Mouse (Mus musculus): ENCODE measurements around the gene Neurod1. TPM values are rescaled to one million over a fixed set of nuclear protein-coding genes. Genes with fewer than 3 reads are reported as not detected.

Neurod1 gene
- polyA plus RNA-seq, 1 experiment from 2014 or later = 12.8 TPM

DNA sequence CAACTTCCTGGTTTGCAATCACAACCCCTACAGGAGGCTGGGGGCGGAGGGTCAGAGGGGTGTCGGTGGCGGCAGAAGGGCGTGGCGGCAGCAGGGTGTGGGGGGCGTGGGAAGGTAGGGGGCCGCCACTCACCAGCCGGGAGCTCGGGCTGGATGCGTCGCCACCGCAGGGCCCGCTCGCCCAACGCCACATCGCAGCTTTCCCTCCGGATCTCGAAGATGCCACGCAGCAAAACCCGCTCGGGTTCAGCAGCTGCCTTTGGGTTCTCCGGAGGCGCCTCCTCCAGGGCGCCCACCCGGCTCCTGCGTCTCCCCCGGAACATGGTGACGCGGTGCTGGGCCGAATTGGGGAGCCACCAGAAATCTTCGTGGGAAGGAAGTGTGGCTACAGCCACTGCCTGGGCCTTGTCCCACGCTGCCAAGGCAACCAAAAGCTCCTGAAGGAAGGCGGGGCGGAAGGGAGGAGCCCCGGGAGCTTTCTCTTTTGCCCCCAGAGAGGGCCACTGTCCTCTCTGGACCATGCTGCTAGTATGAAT is 27.9 kb downstream of the Neurod1 start:
- no peaks in the 10 kb centered on the region for H3K36me3 ChIP-seq (ENCODE audit: control insufficient read depth, insufficient read depth, low read length)
- peak overlapping the region; percentile 70 for H3K4me2 ChIP-seq (ENCODE audit: low read length)
- no peak overlapping the region for H3K27ac ChIP-seq (ENCODE audit: low read length)
- peak overlapping the region; percentile 57 for H3K9ac ChIP-seq (ENCODE audit: low read depth, low read length)
- no peaks in the 10 kb centered on the region for H3K9me3 ChIP-seq (replicated peaks; ENCODE audit: control insufficient read depth, low read length, poor library complexity, severe bottlenecking)
- H3K4me1 ChIP-seq (ENCODE audit: control insufficient read depth, insufficient read depth, low read length) = peaks cover 5% of the 10 kb centered on the region
- ATAC-seq = peak; percentile 67; the same call in 1 of the 2 replicates
- under 1% methylated on average over 35 of the region's 35 CpGs for WGBS
- peaks cover 11% of the 10 kb centered on the region for H3K27me3 ChIP-seq (ENCODE audit: control insufficient read depth, insufficient read depth, low read depth, low read length)
- H3K4me3 ChIP-seq (ENCODE audit: low read depth, low read length) = peak overlapping the region; percentile 42

DNA sequence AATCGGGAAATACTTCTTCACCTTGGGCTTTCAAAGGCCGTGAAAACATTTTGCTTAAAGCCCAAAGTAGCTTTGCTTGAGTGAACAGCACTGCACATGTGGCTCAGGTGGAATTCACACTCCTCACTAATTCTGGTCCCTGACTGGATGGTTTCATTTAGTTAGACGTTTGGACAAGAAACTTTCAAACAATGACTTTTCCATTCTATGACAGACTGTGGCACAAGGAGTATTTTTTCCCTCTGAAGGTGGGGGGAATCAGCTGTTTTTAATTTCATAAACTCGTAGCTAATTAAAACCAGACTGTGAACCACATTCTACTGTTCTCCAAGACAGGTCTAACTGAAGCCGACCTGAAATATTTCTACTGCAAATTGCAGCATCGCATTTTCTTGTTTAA is 28.5 kb downstream of the Neurod1 start:
- no peak overlapping the region for H3K27ac ChIP-seq (ENCODE audit: low read length)
- WGBS = 29% methylated on average over 6 of the region's 6 CpGs
- H3K9ac ChIP-seq (ENCODE audit: low read depth, low read length) = no peak overlapping the region
- no peaks in the 10 kb centered on the region for H3K9me3 ChIP-seq (replicated peaks; ENCODE audit: control insufficient read depth, low read length, poor library complexity, severe bottlenecking)
- peaks cover 11% of the 10 kb centered on the region for H3K27me3 ChIP-seq (ENCODE audit: control insufficient read depth, insufficient read depth, low read depth, low read length)
- H3K4me2 ChIP-seq (ENCODE audit: low read length) = no peak overlapping the region
- H3K4me1 ChIP-seq (ENCODE audit: control insufficient read depth, insufficient read depth, low read length) = peaks cover 5% of the 10 kb centered on the region
- no peak overlapping the region for H3K4me3 ChIP-seq (ENCODE audit: low read depth, low read length)
- ATAC-seq = no peak
- H3K36me3 ChIP-seq (ENCODE audit: control insufficient read depth, insufficient read depth, low read length) = no peaks in the 10 kb centered on the region

DNA sequence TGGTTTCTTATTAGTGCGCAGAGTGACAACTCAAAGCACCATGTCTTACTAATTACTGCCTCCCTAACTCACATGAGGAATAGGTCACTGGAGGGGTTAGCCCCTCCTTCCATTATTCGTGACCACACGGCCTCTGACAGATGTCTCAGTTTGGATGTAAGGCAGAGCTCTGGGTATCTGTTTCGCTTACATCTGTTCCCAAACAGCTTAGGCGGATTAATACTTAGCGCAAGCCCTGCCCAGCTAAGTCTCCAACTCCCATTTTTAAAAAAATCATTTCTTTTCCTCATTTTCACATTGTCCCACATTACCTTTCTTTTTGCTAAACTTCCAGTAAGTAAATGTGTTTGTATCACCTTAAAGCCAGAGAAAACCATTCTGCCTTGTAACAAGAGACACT is 34.9 kb downstream of the Neurod1 start:
- Histone ChIP-seq H3K9me3 (replicated peaks; ENCODE audit: control insufficient read depth, low read length, poor library complexity, severe bottlenecking) (no peaks in the 10 kb centered on the region), H3K27ac (ENCODE audit: low read length) (no peak overlapping the region), H3K4me1 (ENCODE audit: control insufficient read depth, insufficient read depth, low read length) (no peaks in the 10 kb centered on the region), H3K9ac (ENCODE audit: low read depth, low read length) (no peak overlapping the region), H3K27me3 (ENCODE audit: control insufficient read depth, insufficient read depth, low read depth, low read length) (no peaks in the 10 kb centered on the region), H3K4me3 (ENCODE audit: low read depth, low read length) (no peak overlapping the region), H3K4me2 (ENCODE audit: low read length) (no peak overlapping the region), H3K36me3 (ENCODE audit: control insufficient read depth, insufficient read depth, low read length) (no peaks in the 10 kb centered on the region)
- 28% methylated on average over 6 of the region's 6 CpGs for WGBS
- ATAC-seq = no peak

DNA sequence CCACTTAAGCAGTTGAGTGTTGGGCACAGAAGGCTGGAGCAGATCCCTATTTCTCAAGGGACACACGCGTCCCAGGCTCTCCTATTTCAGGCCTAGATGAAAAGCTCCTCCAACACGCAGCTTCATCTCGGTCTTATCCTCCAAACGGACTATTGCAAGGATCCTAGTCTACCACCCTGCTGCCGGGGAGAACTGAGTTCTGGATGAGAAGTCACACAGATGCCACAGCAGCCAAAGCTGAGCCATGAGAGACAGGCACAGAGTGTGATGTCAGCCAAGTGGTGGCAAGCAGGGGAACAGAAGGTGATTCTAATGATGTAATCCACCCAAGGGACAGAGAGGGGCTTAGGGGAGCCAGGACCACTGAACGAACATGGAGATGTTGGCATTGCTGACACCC is 42.0 kb downstream of the Neurod1 start:
- Histone ChIP-seq H3K4me2 (ENCODE audit: low read length) (no peak overlapping the region), H3K4me1 (ENCODE audit: control insufficient read depth, insufficient read depth, low read length) (no peaks in the 10 kb centered on the region), H3K9ac (ENCODE audit: low read depth, low read length) (no peak overlapping the region), H3K9me3 (replicated peaks; ENCODE audit: control insufficient read depth, low read length, poor library complexity, severe bottlenecking) (no peaks in the 10 kb centered on the region), H3K36me3 (ENCODE audit: control insufficient read depth, insufficient read depth, low read length) (no peaks in the 10 kb centered on the region), H3K4me3 (ENCODE audit: low read depth, low read length) (no peak overlapping the region), H3K27ac (ENCODE audit: low read length) (no peak overlapping the region), H3K27me3 (ENCODE audit: control insufficient read depth, insufficient read depth, low read depth, low read length) (no peaks in the 10 kb centered on the region)
- 70% methylated on average over 7 of the region's 7 CpGs for WGBS
- no peak for ATAC-seq

DNA sequence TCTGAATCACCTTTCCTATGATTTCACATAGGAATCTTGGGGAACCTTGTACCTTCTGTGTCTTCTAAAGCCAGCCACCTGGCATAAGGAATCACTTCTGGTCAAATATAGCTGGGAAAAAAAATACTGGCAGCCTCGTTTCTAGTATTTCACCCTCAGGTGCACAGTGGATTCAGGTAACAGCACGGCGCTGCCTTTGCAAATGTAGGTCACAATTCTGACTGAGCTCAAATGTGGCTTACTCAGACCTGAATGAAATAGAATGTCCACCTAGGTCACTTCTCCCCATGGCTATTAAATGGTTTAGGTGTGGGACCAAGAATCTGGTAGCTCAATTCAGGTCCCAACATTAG is 45.7 kb downstream of the Neurod1 start:
- no peak overlapping the region for H3K9ac ChIP-seq (ENCODE audit: low read depth, low read length)
- H3K27me3 ChIP-seq (ENCODE audit: control insufficient read depth, insufficient read depth, low read depth, low read length) = no peaks in the 10 kb centered on the region
- no peak overlapping the region for H3K4me3 ChIP-seq (ENCODE audit: low read depth, low read length)
- WGBS = 79% methylated on average over 3 of the region's 3 CpGs
- no peaks in the 10 kb centered on the region for H3K9me3 ChIP-seq (replicated peaks; ENCODE audit: control insufficient read depth, low read length, poor library complexity, severe bottlenecking)
- H3K4me1 ChIP-seq (ENCODE audit: control insufficient read depth, insufficient read depth, low read length) = no peaks in the 10 kb centered on the region
- H3K4me2 ChIP-seq (ENCODE audit: low read length) = no peak overlapping the region
- H3K27ac ChIP-seq (ENCODE audit: low read length) = no peak overlapping the region
- H3K36me3 ChIP-seq (ENCODE audit: control insufficient read depth, insufficient read depth, low read length) = no peaks in the 10 kb centered on the region
- no peak for ATAC-seq

DNA sequence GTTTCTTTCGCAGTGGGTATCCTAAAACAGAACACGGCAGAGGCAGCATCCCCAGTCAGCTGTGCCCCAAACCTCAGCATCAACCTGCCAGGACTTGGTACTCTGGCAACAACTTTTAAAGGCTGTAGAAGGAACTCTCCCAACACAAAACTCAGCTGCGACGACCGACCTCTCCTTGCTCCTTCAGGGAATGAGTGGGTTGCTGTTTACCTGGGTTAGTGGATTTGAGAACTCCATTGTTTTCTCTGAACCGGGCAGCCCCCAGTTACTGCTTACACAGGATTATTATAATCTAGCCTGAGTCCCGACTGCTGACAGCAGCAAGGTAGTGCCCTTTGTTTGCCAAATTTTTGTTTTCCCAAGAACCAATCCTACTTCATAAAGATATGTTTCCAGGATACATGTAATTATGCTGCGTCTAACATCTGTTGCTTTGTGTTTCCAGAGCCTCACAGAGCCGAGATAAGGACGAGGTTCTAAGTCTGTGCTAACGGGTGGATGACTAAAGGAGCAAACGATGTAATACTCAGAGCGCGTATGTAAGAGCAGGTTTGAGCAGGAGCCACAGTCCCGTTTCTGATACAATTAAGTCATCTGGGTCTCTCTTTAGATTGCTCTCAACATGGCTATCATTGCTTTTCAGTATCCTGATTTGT is 46.2 kb downstream of the Neurod1 start:
- H3K27ac ChIP-seq (ENCODE audit: low read length) = no peak overlapping the region

DNA sequence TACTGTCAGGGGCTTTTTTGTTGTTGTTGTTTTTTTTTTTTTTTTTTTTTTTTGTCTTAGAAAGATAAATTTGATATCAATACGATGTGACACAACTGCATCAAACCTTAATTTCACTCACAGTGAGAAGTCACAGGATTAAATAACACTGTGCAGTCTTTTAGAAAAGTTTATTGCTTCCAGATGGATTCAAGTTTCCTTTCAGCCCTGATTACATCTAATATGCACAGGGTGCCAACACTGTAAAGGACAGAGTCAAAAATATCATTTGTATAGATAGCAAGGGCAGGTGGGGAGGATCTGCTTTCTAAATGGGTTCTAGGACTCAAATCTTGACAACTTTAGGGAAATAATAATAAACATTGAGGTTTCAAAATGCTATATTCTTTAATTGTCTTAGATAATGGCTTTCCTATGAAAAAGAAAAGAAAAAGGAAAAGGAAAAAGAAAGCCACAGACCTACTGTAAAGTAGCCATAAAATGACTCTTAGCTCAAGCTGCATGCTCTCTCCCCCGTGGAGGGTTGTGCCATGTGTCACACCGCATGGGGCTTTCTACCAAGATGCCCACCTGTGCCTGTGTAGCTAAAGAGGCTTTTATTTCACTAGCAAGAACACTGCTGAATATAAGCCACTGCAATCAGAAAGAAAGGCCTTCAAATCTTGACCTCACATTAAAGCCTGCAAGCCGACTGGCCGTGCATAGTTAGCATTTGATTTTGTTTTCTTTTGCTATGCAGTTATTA is 50.7 kb downstream of the Neurod1 start:
- Histone ChIP-seq H3K4me2 (ENCODE audit: low read length) (no peak overlapping the region), H3K9ac (ENCODE audit: low read depth, low read length) (no peak overlapping the region), H3K27ac (ENCODE audit: low read length) (no peak overlapping the region), H3K9me3 (replicated peaks; ENCODE audit: control insufficient read depth, low read length, poor library complexity, severe bottlenecking) (no peaks in the 10 kb centered on the region), H3K4me3 (ENCODE audit: low read depth, low read length) (no peak overlapping the region), H3K36me3 (ENCODE audit: control insufficient read depth, insufficient read depth, low read length) (no peaks in the 10 kb centered on the region), H3K4me1 (ENCODE audit: control insufficient read depth, insufficient read depth, low read length) (no peaks in the 10 kb centered on the region), H3K27me3 (ENCODE audit: control insufficient read depth, insufficient read depth, low read depth, low read length) (no peaks in the 10 kb centered on the region)
- WGBS = 69% methylated on average over 5 of the region's 5 CpGs
- ATAC-seq = no peak

More for the DNA sequence above, 46.2 kb downstream of the Neurod1 start:
- Histone ChIP-seq H3K4me3 (ENCODE audit: low read depth, low read length) (no peak overlapping the region), H3K36me3 (ENCODE audit: control insufficient read depth, insufficient read depth, low read length) (no peaks in the 10 kb centered on the region), H3K27me3 (ENCODE audit: control insufficient read depth, insufficient read depth, low read depth, low read length) (no peaks in the 10 kb centered on the region), H3K9ac (ENCODE audit: low read depth, low read length) (no peak overlapping the region), H3K4me1 (ENCODE audit: control insufficient read depth, insufficient read depth, low read length) (no peaks in the 10 kb centered on the region), H3K4me2 (ENCODE audit: low read length) (no peak overlapping the region), H3K9me3 (replicated peaks; ENCODE audit: control insufficient read depth, low read length, poor library complexity, severe bottlenecking) (no peaks in the 10 kb centered on the region)
- ATAC-seq = no peak
- WGBS = 50% methylated on average over 15 of the region's 15 CpGs

Other genes with a start within 250 kb of the Neurod1 start
- gene Itga4, start 201.3 kb downstream of the Neurod1 start, polyA plus RNA-seq (2015; fragmentation: Nextera tagmentation; extraction: Ambion mirVana) = 2.2 and 3.4 TPM in 2 replicates
- 0.84 and 1.9 TPM in 2 replicates for gene Cerkl, start within 50 bp of the Neurod1 start, polyA plus RNA-seq (2015; fragmentation: Nextera tagmentation; extraction: Ambion mirVana)
- 3.5 and 4.2 TPM in 2 replicates for gene Itprid2, start 178.6 kb upstream of the Neurod1 start, polyA plus RNA-seq (2015; fragmentation: Nextera tagmentation; extraction: Ambion mirVana)

All from midbrain, embryonic 16.5 days (tissue).